Mouse (Mus musculus): ENCODE measurements around the gene Rnf11.

GRCm38 (mm10) chr4:109531111-109531510 lies 46.6 kb upstream of the Rnf11 start, which contains the start of gene 4930522H14Rik:
- TF ChIP-seq MAX (IDR thresholded peaks at IDR 0.05; ENCODE audit: low read length), result no peak
- no peak for TF ChIP-seq POLR2A (IDR thresholded peaks at IDR 0.05; ENCODE audit: control insufficient read depth in 1 of 2, insufficient read depth in 1 of 2, low read depth in 1 of 2, low read length in 2 of 2, poor library complexity in 1 of 2)
- TF ChIP-seq GABPA (IDR thresholded peaks at IDR 0.05; ENCODE audit: low read depth, low read length), result no peak
- TF ChIP-seq TBP (IDR thresholded peaks at IDR 0.05; ENCODE audit: low read depth, low read length), result no peak
- no peak for TF ChIP-seq RAD21 (IDR thresholded peaks at IDR 0.05; ENCODE audit: low read depth, low read length)
